Mouse (Mus musculus) MEL (cell line): ENCODE data around the gene Nprl3. TPM values are rescaled to one million over a fixed set of nuclear protein-coding genes. Genes with fewer than 3 reads are reported as not detected.

Source experiments
- DNase-seq: peaks from one replicate; pipeline ENCODE4 v3.0.0; 2011; ENCODE audit warnings: low read depth, low spot score
- H3K27ac ChIP-seq: 2 replicates; pipeline ENCODE4 v1.5.1; 2012; ENCODE audit warnings: low read depth, mild to moderate bottlenecking, control low read depth, low read length, moderate library complexity; ENCODE audit not compliant: control insufficient read depth
- H3K27me3 ChIP-seq, 2 experiments: fragments of 150-350 bp in 1 of 2; sonication (generic) in 1 of 2; 2 replicates each; pipeline ENCODE4 v1.6.1; 2012; ENCODE audit warnings: low read length in 2 of 2, mild to moderate bottlenecking in 2 of 2, improper control_type of control experiment in 1 of 2, moderate library complexity in 1 of 2; ENCODE audit not compliant: insufficient read depth in 2 of 2, control insufficient read depth in 1 of 2
- H3K36me3 ChIP-seq, 2 experiments: 2 replicates each; pipeline ENCODE4 v1.6.1; 2012 to 2014; ENCODE audit warnings: low read length in 2 of 2, improper control_type of control experiment in 1 of 2, inconsistent platforms in 1 of 2, mild to moderate bottlenecking in 1 of 2; ENCODE audit not compliant: insufficient read depth in 2 of 2, control insufficient read depth in 1 of 2
- H3K4me1 ChIP-seq, 2 experiments: fragments of 150-350 bp in 1 of 2; sonication (generic) in 1 of 2; 2 replicates each; pipeline ENCODE4 v1.6.1; 2012; ENCODE audit warnings: low read length in 2 of 2, improper control_type of control experiment in 1 of 2, mild to moderate bottlenecking in 1 of 2; ENCODE audit not compliant: insufficient read depth in 2 of 2, control insufficient read depth in 1 of 2
- H3K4me3 ChIP-seq, 2 experiments: fragments of 150-350 bp in 1 of 2; sonication (generic) in 1 of 2; 2 replicates each; pipeline ENCODE4 v1.5.1; 2012; ENCODE audit warnings: low read depth in 2 of 2, low read length in 2 of 2, mild to moderate bottlenecking in 2 of 2, moderate library complexity in 2 of 2, control low read depth in 1 of 2, improper control_type of control experiment in 1 of 2; ENCODE audit not compliant: control insufficient read depth in 1 of 2, insufficient read depth in 1 of 2
- H3K79me2 ChIP-seq: 2 replicates; pipeline ENCODE4 v1.6.1; 2012; ENCODE audit warnings: mild to moderate bottlenecking, low read length, moderate library complexity; ENCODE audit not compliant: control insufficient read depth, poor library complexity, insufficient read depth
- H3K9ac ChIP-seq: 2 replicates; pipeline ENCODE4 v1.6.1; 2012; ENCODE audit warnings: low read depth, mild to moderate bottlenecking, control low read depth, low read length, moderate library complexity; ENCODE audit not compliant: control insufficient read depth, poor library complexity, severe bottlenecking
- H3K9me3 ChIP-seq: fragments of 150-350 bp; sonication (generic); replicated peaks from 2 replicates; pipeline ENCODE4 v1.6.1; 2012; ENCODE audit warnings: mild to moderate bottlenecking, low read length, improper control_type of control experiment, moderate library complexity; ENCODE audit not compliant: insufficient read depth
- CHD1 ChIP-seq: IDR thresholded peaks from 2 replicates; pipeline ENCODE4 v1.6.1; 2012; ENCODE audit warnings: low read depth, mild to moderate bottlenecking, inconsistent platforms, low read length, improper control_type of control experiment
- CHD2 ChIP-seq: IDR thresholded peaks from 2 replicates; pipeline ENCODE4 v1.6.1; 2011; ENCODE audit warnings: low read length, improper control_type of control experiment
- CTCF ChIP-seq, 3 experiments: IDR thresholded peaks in 2 of 3; conservative IDR thresholded peaks in 1 of 3; 2 replicates each; pipeline ENCODE4 v1.5.1; 2011 to 2012; ENCODE audit warnings: low read length in 3 of 3, low read depth in 2 of 3, mild to moderate bottlenecking in 2 of 3, improper control_type of control experiment in 1 of 3, inconsistent platforms in 1 of 3, mixed read lengths in 1 of 3, moderate library complexity in 1 of 3; ENCODE audit not compliant: control insufficient read depth in 1 of 3, insufficient read depth in 1 of 3, poor library complexity in 1 of 3, severe bottlenecking in 1 of 3
- E2F4 ChIP-seq: IDR thresholded peaks from 2 replicates; pipeline ENCODE4 v1.6.1; 2011; ENCODE audit warnings: low read depth, low read length, improper control_type of control experiment, borderline replicate concordance
- ELF1 ChIP-seq: IDR thresholded peaks from 2 replicates; pipeline ENCODE4 v1.6.1; 2014; ENCODE audit warnings: low read depth, mild to moderate bottlenecking, inconsistent platforms, low read length, improper control_type of control experiment, moderate library complexity
- EP300 ChIP-seq, 2 experiments: IDR thresholded peaks; 2 replicates each; pipeline ENCODE4 v1.6.1; 2011; ENCODE audit warnings: improper control_type of control experiment in 2 of 2, low read length in 2 of 2, low read depth in 1 of 2, mild to moderate bottlenecking in 1 of 2
- ETS1 ChIP-seq: IDR thresholded peaks from 2 replicates; pipeline ENCODE4 v1.6.1; 2012; ENCODE audit warnings: low read depth, mild to moderate bottlenecking, inconsistent platforms, low read length, improper control_type of control experiment, moderate library complexity
- GABPA ChIP-seq: IDR thresholded peaks from 2 replicates; pipeline ENCODE4 v1.6.1; 2012; ENCODE audit warnings: low read depth, mild to moderate bottlenecking, inconsistent platforms, low read length, improper control_type of control experiment, moderate library complexity
- GATA1 ChIP-seq: IDR thresholded peaks from 2 replicates; pipeline ENCODE4 v1.6.1; 2011; ENCODE audit warnings: low read depth, low read length, improper control_type of control experiment
- HCFC1 ChIP-seq: IDR thresholded peaks from 2 replicates; pipeline ENCODE4 v1.6.1; 2012; ENCODE audit warnings: low read depth, mild to moderate bottlenecking, inconsistent platforms, low read length, improper control_type of control experiment, moderate library complexity
- JUND ChIP-seq: IDR thresholded peaks from 2 replicates; pipeline ENCODE4 v1.6.1; 2011; ENCODE audit warnings: low read depth, mild to moderate bottlenecking, improper control_type of control experiment, low read length
- KAT2A ChIP-seq: conservative IDR thresholded peaks from 2 replicates; pipeline ENCODE4 v1.6.1; 2012; ENCODE audit warnings: low read depth, low read length, improper control_type of control experiment, inconsistent platforms
- MAFK ChIP-seq: IDR thresholded peaks from 2 replicates; pipeline ENCODE4 v1.6.1; 2011; ENCODE audit warnings: low read depth, mild to moderate bottlenecking, low read length, improper control_type of control experiment, borderline replicate concordance
- MAX ChIP-seq: IDR thresholded peaks from 2 replicates; pipeline ENCODE4 v1.6.1; 2011; ENCODE audit warnings: low read length, improper control_type of control experiment
- MAZ ChIP-seq: IDR thresholded peaks from 2 replicates; pipeline ENCODE4 v1.6.1; 2012; ENCODE audit warnings: low read depth, mild to moderate bottlenecking, inconsistent platforms, low read length, improper control_type of control experiment
- MXI1 ChIP-seq: IDR thresholded peaks from 2 replicates; pipeline ENCODE4 v1.6.1; 2011; ENCODE audit warnings: mild to moderate bottlenecking, low read depth, low read length, improper control_type of control experiment
- MYB ChIP-seq: IDR thresholded peaks from 2 replicates; pipeline ENCODE4 v1.6.1; 2011; ENCODE audit warnings: mild to moderate bottlenecking, low read depth, low read length, improper control_type of control experiment
- MYC ChIP-seq: IDR thresholded peaks from 2 replicates; pipeline ENCODE4 v1.6.1; 2011; ENCODE audit warnings: low read depth, mild to moderate bottlenecking, low read length, improper control_type of control experiment, moderate library complexity
- NRF1 ChIP-seq: IDR thresholded peaks from 2 replicates; pipeline ENCODE4 v1.6.1; 2014; ENCODE audit warnings: low read depth, mild to moderate bottlenecking, inconsistent platforms, low read length, improper control_type of control experiment, moderate library complexity; ENCODE audit not compliant: poor library complexity, insufficient read depth, severe bottlenecking
- POLR2A ChIP-seq, 2 experiments: IDR thresholded peaks; 2 replicates each; pipeline ENCODE4 v1.6.1; 2011 to 2012; ENCODE audit warnings: low read length in 2 of 2, mild to moderate bottlenecking in 2 of 2, control low read depth in 1 of 2, improper control_type of control experiment in 1 of 2, low read depth in 1 of 2, moderate library complexity in 1 of 2; ENCODE audit not compliant: control insufficient read depth in 1 of 2, insufficient read depth in 1 of 2, poor library complexity in 1 of 2
- POLR2AphosphoS2 ChIP-seq: IDR thresholded peaks from 2 replicates; pipeline ENCODE4 v1.6.1; 2011; ENCODE audit warnings: low read length, improper control_type of control experiment
- POLR2AphosphoS5 ChIP-seq: IDR thresholded peaks from 2 replicates; pipeline ENCODE4 v1.6.1; 2012; ENCODE audit warnings: low read depth, borderline replicate concordance, mild to moderate bottlenecking, inconsistent platforms, low read length, moderate library complexity, mixed read lengths
- RAD21 ChIP-seq: IDR thresholded peaks from 2 replicates; pipeline ENCODE4 v1.6.1; 2011; ENCODE audit warnings: mild to moderate bottlenecking, low read depth, low read length, improper control_type of control experiment
- RCOR1 ChIP-seq: IDR thresholded peaks from 2 replicates; pipeline ENCODE4 v1.6.1; 2012; ENCODE audit warnings: low read depth, mild to moderate bottlenecking, inconsistent platforms, low read length, improper control_type of control experiment
- SIN3A ChIP-seq: IDR thresholded peaks from 2 replicates; pipeline ENCODE4 v1.6.1; 2012; ENCODE audit warnings: low read length, improper control_type of control experiment, inconsistent platforms
- TAL1 ChIP-seq: IDR thresholded peaks from 2 replicates; pipeline ENCODE4 v1.6.1; 2012; ENCODE audit warnings: mild to moderate bottlenecking, inconsistent platforms, low read length, moderate library complexity, mixed read lengths
- TBP ChIP-seq: IDR thresholded peaks from 2 replicates; pipeline ENCODE4 v1.8.0; 2011; ENCODE audit warnings: low read depth, low read length, improper control_type of control experiment
- UBTF ChIP-seq: IDR thresholded peaks from 2 replicates; pipeline ENCODE4 v1.6.1; 2012; ENCODE audit warnings: low read depth, mild to moderate bottlenecking, inconsistent platforms, low read length, improper control_type of control experiment, moderate library complexity, borderline replicate concordance; ENCODE audit not compliant: insufficient read depth
- USF1 ChIP-seq: IDR thresholded peaks from 2 replicates; pipeline ENCODE4 v1.6.1; 2014; ENCODE audit warnings: low read depth, mild to moderate bottlenecking, inconsistent platforms, low read length, improper control_type of control experiment, moderate library complexity
- ZC3H11A ChIP-seq: IDR thresholded peaks from 2 replicates; pipeline ENCODE4 v1.6.1; 2012; ENCODE audit warnings: low read depth, mild to moderate bottlenecking, inconsistent platforms, low read length, improper control_type of control experiment
- ZMIZ1 ChIP-seq: IDR thresholded peaks from 2 replicates; pipeline ENCODE4 v1.6.1; 2012; ENCODE audit warnings: low read depth, mild to moderate bottlenecking, inconsistent platforms, low read length, improper control_type of control experiment, moderate library complexity
- ZNF384 ChIP-seq: IDR thresholded peaks from 2 replicates; pipeline ENCODE4 v1.6.1; 2012; ENCODE audit warnings: low read depth, mild to moderate bottlenecking, inconsistent platforms, low read length, improper control_type of control experiment
- polyA plus RNA-seq, 2 experiments: library from polyadenylated mRNA; stranded (reverse) in 1 of 2; unstranded in 1 of 2; fragments of >175 nt in 1 of 2; fragments of >200 nt in 1 of 2; gene quantifications; 2 replicates each; pipeline versions ENCODE4 v1.2.1 to v1.2.4; 2012; ENCODE audit warnings: low replicate concordance in 2 of 2, low read depth in 1 of 2; ENCODE audit not compliant: insufficient read length in 2 of 2, insufficient read depth in 1 of 2, missing spikeins in 1 of 2
- total RNA-seq: library from RNA; depleted of rRNA; stranded (reverse); fragments of 300-350 nt; gene quantifications from 2 replicates; pipeline ENCODE4 v1.2.3, GENCODE M21; 2012

Gene Nprl3
- total and polyA plus RNA-seq, 3 experiments, result 14.1 to 18.4 TPM; not detected in 1

DNA sequence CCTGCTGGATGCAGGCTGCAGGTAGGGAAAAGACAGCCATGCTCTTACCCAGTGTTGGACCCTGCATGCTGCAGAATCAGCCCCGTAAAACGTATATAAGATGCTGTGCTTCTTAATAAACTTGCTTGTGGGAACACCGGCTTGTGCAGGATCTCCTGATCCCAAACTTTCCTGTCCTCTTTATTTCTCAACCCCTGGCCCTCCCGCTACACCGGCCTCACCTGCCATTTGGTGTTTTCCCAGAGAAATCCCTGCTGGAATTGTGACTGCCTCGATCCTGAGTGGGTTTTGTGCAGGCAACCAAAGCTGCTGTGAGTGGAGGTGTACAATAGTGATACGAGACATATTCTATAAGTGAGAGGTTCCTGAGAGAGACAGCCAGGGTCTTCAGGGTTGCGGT, 83.0 kb downstream of the Nprl3 start:
- no peak for DNase-seq
- Histone ChIP-seq H3K79me2 (no peaks in the 10 kb centered on the region), H3K9me3 (no peaks in the 10 kb centered on the region), H3K4me3 (no peak overlapping the region), H3K27ac (no peak overlapping the region), H3K4me1 (no peaks in the 10 kb centered on the region), H3K36me3 (no peaks in the 10 kb centered on the region), H3K9ac (no peak overlapping the region), H3K27me3 (no peaks in the 10 kb centered on the region)
- no peak for TF ChIP-seq NRF1
- no peak for TF ChIP-seq POLR2AphosphoS2
- no peak for TF ChIP-seq ZMIZ1
- no peak for TF ChIP-seq MAZ
- no peak for TF ChIP-seq POLR2A (IDR thresholded peaks at IDR 0.05; ENCODE audit: control insufficient read depth in 1 of 2, insufficient read depth in 1 of 2, low read depth in 1 of 2, low read length in 2 of 2, poor library complexity in 1 of 2)
- no peak for TF ChIP-seq E2F4

DNA sequence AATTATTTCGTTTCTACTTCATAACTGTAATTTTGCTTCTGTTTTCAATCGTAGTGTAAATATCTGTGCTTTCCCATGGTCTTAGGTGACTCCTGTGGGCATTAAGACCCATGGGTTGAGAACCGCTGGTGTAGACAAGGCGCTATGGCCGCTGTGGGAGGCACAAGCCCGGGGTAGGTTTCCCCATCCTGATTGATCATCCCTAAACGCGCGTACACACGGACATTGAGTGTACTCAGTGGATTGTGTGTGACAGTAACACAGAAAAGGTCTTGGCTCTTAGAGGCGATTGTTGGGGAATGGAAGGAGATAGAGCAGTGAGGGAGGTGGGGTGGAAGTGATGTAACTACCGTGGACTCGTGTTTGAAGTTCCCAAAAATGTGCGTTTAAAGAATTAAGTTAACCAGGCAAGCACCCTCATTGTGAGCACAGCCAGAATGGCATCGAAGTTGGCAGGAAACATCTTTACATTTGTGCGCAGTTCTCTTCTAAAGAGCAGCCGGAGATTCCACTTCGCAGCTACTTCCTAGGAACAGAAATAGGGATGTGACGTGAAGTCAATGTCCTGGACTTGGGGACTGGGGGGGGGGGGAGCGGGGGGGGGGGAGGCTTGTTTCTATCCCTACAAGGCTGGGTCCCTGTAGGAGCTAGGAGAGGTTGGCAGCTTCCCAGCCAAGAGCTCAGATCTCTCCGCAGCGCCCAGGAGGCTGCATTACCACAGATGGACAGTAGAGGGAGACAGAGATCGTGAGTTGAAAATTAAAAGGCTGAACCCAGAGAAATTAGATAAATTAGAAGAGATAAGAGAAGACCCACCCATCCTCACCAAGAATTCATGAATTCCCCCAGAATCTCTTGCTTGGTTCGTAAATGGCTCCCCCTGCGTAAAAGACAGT, 85.3 kb downstream of the Nprl3 start:
- Histone ChIP-seq H3K36me3 (no peaks in the 10 kb centered on the region), H3K27me3 (no peaks in the 10 kb centered on the region), H3K4me1 (no peaks in the 10 kb centered on the region), H3K9ac (no peak overlapping the region), H3K79me2 (no peaks in the 10 kb centered on the region), H3K27ac (no peak overlapping the region), H3K9me3 (no peaks in the 10 kb centered on the region), H3K4me3 (no peak overlapping the region)
- peak; percentile 80 for DNase-seq
- no peak for TF ChIP-seq TBP
- TF ChIP-seq ETS1, result no peak
- no peak for TF ChIP-seq TAL1
- peak; percentile 86 for TF ChIP-seq GATA1
- TF ChIP-seq ZC3H11A, result peak; percentile 98
- TF ChIP-seq MYC, result no peak
- TF ChIP-seq ELF1, result no peak
- TF ChIP-seq RCOR1, result peak; percentile 45; the same call in 1 of the 2 replicates
- TF ChIP-seq JUND, result peak; percentile 72
- peak; percentile 38 for TF ChIP-seq ZNF384
- no peak for TF ChIP-seq MYB
- no peak for TF ChIP-seq MAFK
- peak in 2 of 3 experiments; percentile 89 to 93 for TF ChIP-seq CTCF (IDR thresholded peaks at IDR 0.05 in 2 of 3, conservative IDR thresholded peaks at IDR 0.05 in 1 of 3; ENCODE audit: control insufficient read depth in 1 of 3, insufficient read depth in 1 of 3, low read depth in 2 of 3, low read length in 3 of 3, poor library complexity in 1 of 3, severe bottlenecking in 1 of 3)
- no peak; the same call in none of the 2 replicates for TF ChIP-seq RAD21
- TF ChIP-seq UBTF, result no peak
- no peak for TF ChIP-seq CHD1
- TF ChIP-seq KAT2A, result no peak
- no peak for TF ChIP-seq POLR2AphosphoS5
- no peak for TF ChIP-seq USF1
- TF ChIP-seq MAX, result no peak
- no peak for TF ChIP-seq CHD2
- no peak for TF ChIP-seq GABPA
- TF ChIP-seq MXI1, result no peak
- TF ChIP-seq HCFC1, result 0 out of 2 replicates have a peak, but pooled peaks have one; percentile 25
- TF ChIP-seq POLR2AphosphoS2, result no peak
- TF ChIP-seq SIN3A, result peak; percentile 48
- TF ChIP-seq EP300 (IDR thresholded peaks at IDR 0.05; ENCODE audit: low read depth in 1 of 2, low read length in 2 of 2), result 0 out of 4 replicates have a peak, but pooled peaks of 1 of the 2 experiments have one; percentile 6
